Mouse (Mus musculus) CH12.LX (cell line): ENCODE measurements around the gene Mical3. TPM values are rescaled to one million over a fixed set of nuclear protein-coding genes. Genes with fewer than 3 reads are reported as not detected.

Source experiments
- DNase-seq: peaks from one replicate; pipeline ENCODE4 v3.0.0-alpha.2; 2013; ENCODE audit errors: extremely low read depth
- H3K27ac ChIP-seq: 2 replicates; pipeline ENCODE4 v1.5.1; 2012; ENCODE audit warnings: low read depth, mild to moderate bottlenecking, control low read depth, moderate library complexity; ENCODE audit not compliant: insufficient read depth
- H3K27me3 ChIP-seq: replicated peaks from 2 replicates; pipeline ENCODE3; 2012; ENCODE audit warnings: inconsistent platforms
- H3K36me3 ChIP-seq, 2 experiments: replicated peaks in 1 of 2; 2 replicates each; pipeline versions ENCODE3 to v1.6.1; 2012; ENCODE audit warnings: inconsistent platforms in 1 of 2, low read length in 1 of 2, mild to moderate bottlenecking in 1 of 2, mixed read lengths in 1 of 2, moderate library complexity in 1 of 2; ENCODE audit not compliant: control insufficient read depth in 1 of 2, insufficient read depth in 1 of 2
- H3K4me1 ChIP-seq, 2 experiments: 2 replicates each; pipeline ENCODE4 v1.6.1; 2012; ENCODE audit warnings: inconsistent platforms in 1 of 2, moderate library complexity in 1 of 2; ENCODE audit not compliant: insufficient read depth in 2 of 2, control insufficient read depth in 1 of 2
- H3K4me2 ChIP-seq: 2 replicates; pipeline ENCODE4 v1.6.1; 2012; ENCODE audit warnings: low read depth, mild to moderate bottlenecking, control low read depth; ENCODE audit not compliant: poor library complexity, insufficient read depth, severe bottlenecking
- H3K4me3 ChIP-seq, 3 experiments: fragments of 150-350 bp in 1 of 3; sonication (generic) in 1 of 3; replicated peaks in 1 of 3; 2 replicates each; pipeline versions ENCODE3 to v1.5.1; 2011 to 2012; ENCODE audit warnings: low read depth in 2 of 3, low read length in 2 of 3, mild to moderate bottlenecking in 2 of 3, moderate library complexity in 2 of 3, control low read depth in 1 of 3, improper control_type of control experiment in 1 of 3, inconsistent platforms in 1 of 3, mixed read lengths in 1 of 3; ENCODE audit not compliant: poor library complexity in 1 of 3
- H3K79me2 ChIP-seq: replicated peaks from 2 replicates; pipeline ENCODE4 v1.6.1; 2012; ENCODE audit warnings: mild to moderate bottlenecking, moderate library complexity; ENCODE audit not compliant: control insufficient read depth, poor library complexity, insufficient read depth, severe bottlenecking; ENCODE audit errors: extremely low read depth
- H3K9ac ChIP-seq: 2 replicates; pipeline ENCODE4 v1.6.1; 2012; ENCODE audit warnings: low read depth, mild to moderate bottlenecking, control low read depth, moderate library complexity; ENCODE audit not compliant: insufficient read depth
- H3K9me3 ChIP-seq: replicated peaks from 2 replicates; pipeline ENCODE3; 2012; ENCODE audit warnings: low read length, inconsistent platforms, mixed read lengths
- CHD1 ChIP-seq: IDR thresholded peaks from 2 replicates; pipeline ENCODE4 v1.6.1; 2012; ENCODE audit warnings: low read depth, low read length, improper control_type of control experiment, inconsistent platforms
- E2F4 ChIP-seq: IDR thresholded peaks from 2 replicates; pipeline ENCODE4 v1.6.1; 2011; ENCODE audit warnings: low read depth, low read length, improper control_type of control experiment; ENCODE audit not compliant: insufficient replicate concordance
- ELF1 ChIP-seq: IDR thresholded peaks from 2 replicates; pipeline ENCODE4 v1.6.1; 2014; ENCODE audit warnings: low read depth, mild to moderate bottlenecking, inconsistent platforms, low read length, improper control_type of control experiment
- ETS1 ChIP-seq: conservative IDR thresholded peaks from 2 replicates; pipeline ENCODE4 v1.6.1; 2012; ENCODE audit warnings: low read depth, mild to moderate bottlenecking, inconsistent platforms, low read length, improper control_type of control experiment, moderate library complexity
- GABPA ChIP-seq: IDR thresholded peaks from 2 replicates; pipeline ENCODE4 v1.6.1; 2012; ENCODE audit warnings: low read depth, low read length, improper control_type of control experiment, inconsistent platforms; ENCODE audit not compliant: insufficient replicate concordance
- HCFC1 ChIP-seq: IDR thresholded peaks from 2 replicates; pipeline ENCODE4 v1.6.1; 2012; ENCODE audit warnings: low read depth, mild to moderate bottlenecking, inconsistent platforms, low read length, improper control_type of control experiment
- MAZ ChIP-seq: IDR thresholded peaks from 2 replicates; pipeline ENCODE4 v1.6.1; 2012; ENCODE audit warnings: low read depth, mild to moderate bottlenecking, inconsistent platforms, low read length, improper control_type of control experiment, moderate library complexity
- MEF2A ChIP-seq: IDR thresholded peaks from 2 replicates; pipeline ENCODE4 v1.6.1; 2014; ENCODE audit warnings: low read depth, mild to moderate bottlenecking, inconsistent platforms, low read length, improper control_type of control experiment, borderline replicate concordance
- MXI1 ChIP-seq: IDR thresholded peaks from 2 replicates; pipeline ENCODE4 v1.6.1; 2011; ENCODE audit warnings: mild to moderate bottlenecking, low read depth, low read length, improper control_type of control experiment
- MYC ChIP-seq: IDR thresholded peaks from 2 replicates; pipeline ENCODE4 v1.6.1; 2011; ENCODE audit warnings: low read depth, mild to moderate bottlenecking, improper control_type of control experiment, low read length
- NELFE ChIP-seq: IDR thresholded peaks from 2 replicates; pipeline ENCODE4 v1.6.1; 2011; ENCODE audit warnings: low read depth, low read length, improper control_type of control experiment
- PAX5 ChIP-seq: IDR thresholded peaks from 2 replicates; pipeline ENCODE4 v1.6.1; 2012; ENCODE audit warnings: low read length, inconsistent platforms, mixed read lengths
- POLR2AphosphoS2 ChIP-seq: IDR thresholded peaks from 2 replicates; pipeline ENCODE4 v1.6.1; 2011; ENCODE audit warnings: low read depth, low read length, improper control_type of control experiment
- RAD21 ChIP-seq: IDR thresholded peaks from 2 replicates; pipeline ENCODE4 v1.6.1; 2011; ENCODE audit warnings: low read depth, mild to moderate bottlenecking, low read length, improper control_type of control experiment, moderate library complexity
- TBP ChIP-seq: conservative IDR thresholded peaks from 2 replicates; pipeline ENCODE4 v1.6.1; 2011; ENCODE audit warnings: low read depth, low read length, improper control_type of control experiment
- UBTF ChIP-seq: IDR thresholded peaks from 2 replicates; pipeline ENCODE4 v1.6.1; 2012; ENCODE audit warnings: low read depth, mild to moderate bottlenecking, inconsistent platforms, low read length, improper control_type of control experiment, moderate library complexity
- USF1 ChIP-seq: IDR thresholded peaks from 2 replicates; pipeline ENCODE4 v1.6.1; 2014; ENCODE audit warnings: low read depth, mild to moderate bottlenecking, inconsistent platforms, low read length, improper control_type of control experiment
- ZMIZ1 ChIP-seq: IDR thresholded peaks from 2 replicates; pipeline ENCODE4 v1.6.1; 2012; ENCODE audit warnings: low read depth, mild to moderate bottlenecking, inconsistent platforms, low read length, improper control_type of control experiment
- dilution Hi-C: fragments of 300-500 bp; cut with MboI; formaldehyde crosslinking; loops from 2 replicates; pipeline ENCODE4 v1.14.3; 2020; ENCODE audit warnings: low sequenced_read_pairs; ENCODE audit not compliant: extremely low pct_unique_long_range_greater_than_20kb, extremely low pct_ligation_motif_present
- in situ Hi-C: fragments of 300-500 bp; cut with MboI; formaldehyde crosslinking; loops from 3 replicates; pipeline ENCODE4 v1.14.3; 2019; ENCODE audit warnings: low sequenced_read_pairs, low pct_ligation_motif_present, low pct_unique_long_range_greater_than_20kb, mixed read lengths
- polyA plus RNA-seq: library from polyadenylated mRNA; unstranded; fragments of >175 nt; gene quantifications from 2 replicates; pipeline ENCODE4 v1.2.1, GENCODE M21; 2012; ENCODE audit warnings: low read depth; ENCODE audit not compliant: insufficient read length
- total RNA-seq, 2 experiments: library from RNA; depleted of rRNA; stranded (reverse); fragments of 300-350 nt in 1 of 2; fragments of >200 nt in 1 of 2; gene quantifications; 2 replicates each; pipeline ENCODE4 v1.2.3; 2012 to 2014

Gene Mical3
- total and polyA plus RNA-seq, 3 experiments: 10.2 to 56.3 (median 26.8) TPM

DNA sequence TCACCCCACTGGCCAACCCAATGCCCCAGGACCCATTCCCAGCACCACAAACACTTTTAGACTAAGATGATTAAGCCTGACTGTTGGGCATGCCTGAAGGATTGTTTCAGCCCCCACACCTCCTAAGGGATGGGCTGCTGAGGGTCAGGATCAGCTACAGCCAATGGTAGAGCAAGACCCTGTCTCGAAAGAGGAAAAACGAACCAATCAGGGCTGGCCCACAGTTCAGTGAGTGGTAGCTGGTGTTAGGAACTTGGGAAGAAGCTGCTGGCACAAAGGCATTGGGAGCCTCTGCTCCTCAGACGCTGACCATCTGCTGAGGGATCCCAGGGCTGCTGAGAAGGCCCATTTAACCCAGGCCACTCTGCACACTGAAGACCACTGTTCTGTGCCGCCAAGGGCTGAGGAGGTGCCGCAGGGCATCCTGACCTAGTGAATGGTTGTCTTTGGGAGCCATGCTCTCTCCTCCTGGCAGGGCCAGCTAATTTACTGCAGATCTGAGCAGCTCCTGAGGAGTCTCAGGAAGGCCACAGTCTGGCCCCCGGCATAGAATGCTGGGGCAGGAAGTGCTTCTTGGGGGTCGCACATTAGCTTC is 36.7 kb upstream of the Mical3 start:
- H3K4me2 ChIP-seq: no peak overlapping the region
- dilution Hi-C loops (no loop called here), in situ Hi-C loops (no loop called here)
- no peak overlapping the region for H3K4me3 ChIP-seq
- peaks cover 0 to 3% of the 10 kb centered on the region in 2 experiments; a peak in 2 of 4 replicates for H3K4me1 ChIP-seq
- H3K9ac ChIP-seq: no peak overlapping the region
- TF ChIP-seq RAD21 (no peak), ZMIZ1 (no peak), PAX5 (no peak), E2F4 (no peak), HCFC1 (no peak), POLR2AphosphoS2 (no peak), USF1 (no peak), NELFE (no peak), GABPA (no peak), MYC (no peak), ELF1 (no peak), MEF2A (no peak), MAZ (no peak), ETS1 (no peak), MXI1 (no peak), CHD1 (no peak), TBP (no peak)
- no peaks in the 10 kb centered on the region for H3K9me3 ChIP-seq
- H3K79me2 ChIP-seq: no peaks in the 10 kb centered on the region
- DNase-seq: no peak
- no peak overlapping the region for H3K27ac ChIP-seq
- no peaks in the 10 kb centered on the region for H3K36me3 ChIP-seq
- no peaks in the 10 kb centered on the region for H3K27me3 ChIP-seq

DNA sequence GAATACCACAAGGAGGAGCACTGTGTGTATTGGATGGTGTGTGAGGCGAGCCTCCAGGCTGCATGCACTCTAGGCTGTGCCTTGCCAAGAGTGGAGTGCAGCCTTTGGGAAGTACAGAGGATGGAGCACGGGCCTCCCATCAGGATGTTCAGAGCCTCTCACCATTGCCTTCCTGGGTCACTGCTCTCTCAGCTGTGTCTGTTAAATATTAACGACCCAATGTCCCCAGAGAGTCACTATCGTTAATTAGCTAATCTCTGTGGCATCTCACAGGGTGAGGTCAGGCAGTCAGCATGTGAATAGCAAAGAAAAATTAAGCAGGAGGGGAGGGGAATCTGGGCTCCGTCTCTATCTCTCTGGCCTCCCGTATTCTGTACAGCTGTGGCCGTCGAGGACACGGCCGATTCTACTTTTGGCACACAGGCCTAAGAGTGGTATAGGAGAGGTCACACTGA is 35.3 kb upstream of the Mical3 start:
- in situ Hi-C loops: no loop called here
- Histone ChIP-seq H3K36me3 (no peaks in the 10 kb centered on the region), H3K79me2 (no peaks in the 10 kb centered on the region), H3K4me1 (peaks cover 5 to 10% of the 10 kb centered on the region in 2 experiments; a peak in 3 of 4 replicates), H3K27me3 (no peaks in the 10 kb centered on the region), H3K4me2 (no peak overlapping the region), H3K9me3 (no peaks in the 10 kb centered on the region), H3K27ac (no peak overlapping the region), H3K9ac (no peak overlapping the region), H3K4me3 (no peak overlapping the region)
- dilution Hi-C loops: no loop called here
- TF ChIP-seq UBTF (no peak), USF1 (no peak)
- no peak for DNase-seq
